Mouse (Mus musculus) CH12.LX (cell line): ENCODE data around the gene H2-DMa. TPM values are rescaled to one million over a fixed set of nuclear protein-coding genes. Genes with fewer than 3 reads are reported as not detected.
A peak's percentile ranks its signal among the peaks of the same experiment; 100 is the strongest.

Experiments used
- DNase-seq: peaks from one replicate; pipeline ENCODE4 v3.0.0-alpha.2; 2013; ENCODE audit errors: extremely low read depth
- H3K27ac ChIP-seq: 2 replicates; pipeline ENCODE4 v1.5.1; 2012; ENCODE audit warnings: low read depth, mild to moderate bottlenecking, control low read depth, moderate library complexity; ENCODE audit not compliant: insufficient read depth
- H3K27me3 ChIP-seq: replicated peaks from 2 replicates; pipeline ENCODE3; 2012; ENCODE audit warnings: inconsistent platforms
- H3K36me3 ChIP-seq, 2 experiments: replicated peaks in 1 of 2; 2 replicates each; pipeline versions ENCODE3 to v1.6.1; 2012; ENCODE audit warnings: inconsistent platforms in 1 of 2, low read length in 1 of 2, mild to moderate bottlenecking in 1 of 2, mixed read lengths in 1 of 2, moderate library complexity in 1 of 2; ENCODE audit not compliant: control insufficient read depth in 1 of 2, insufficient read depth in 1 of 2
- H3K4me1 ChIP-seq, 2 experiments: 2 replicates each; pipeline ENCODE4 v1.6.1; 2012; ENCODE audit warnings: inconsistent platforms in 1 of 2, moderate library complexity in 1 of 2; ENCODE audit not compliant: insufficient read depth in 2 of 2, control insufficient read depth in 1 of 2
- H3K4me2 ChIP-seq: 2 replicates; pipeline ENCODE4 v1.6.1; 2012; ENCODE audit warnings: low read depth, mild to moderate bottlenecking, control low read depth; ENCODE audit not compliant: poor library complexity, insufficient read depth, severe bottlenecking
- H3K4me3 ChIP-seq, 3 experiments: fragments of 150-350 bp in 1 of 3; sonication (generic) in 1 of 3; replicated peaks in 1 of 3; 2 replicates each; pipeline versions ENCODE3 to v1.5.1; 2011 to 2012; ENCODE audit warnings: low read depth in 2 of 3, low read length in 2 of 3, mild to moderate bottlenecking in 2 of 3, moderate library complexity in 2 of 3, control low read depth in 1 of 3, improper control_type of control experiment in 1 of 3, inconsistent platforms in 1 of 3, mixed read lengths in 1 of 3; ENCODE audit not compliant: poor library complexity in 1 of 3
- H3K79me2 ChIP-seq: replicated peaks from 2 replicates; pipeline ENCODE4 v1.6.1; 2012; ENCODE audit warnings: mild to moderate bottlenecking, moderate library complexity; ENCODE audit not compliant: control insufficient read depth, poor library complexity, insufficient read depth, severe bottlenecking; ENCODE audit errors: extremely low read depth
- H3K9ac ChIP-seq: 2 replicates; pipeline ENCODE4 v1.6.1; 2012; ENCODE audit warnings: low read depth, mild to moderate bottlenecking, control low read depth, moderate library complexity; ENCODE audit not compliant: insufficient read depth
- H3K9me3 ChIP-seq: replicated peaks from 2 replicates; pipeline ENCODE3; 2012; ENCODE audit warnings: low read length, inconsistent platforms, mixed read lengths
- BHLHE40 ChIP-seq: IDR thresholded peaks from 2 replicates; pipeline ENCODE4 v1.6.1; 2011; ENCODE audit warnings: mild to moderate bottlenecking, low read depth, low read length, improper control_type of control experiment
- CHD1 ChIP-seq: IDR thresholded peaks from 2 replicates; pipeline ENCODE4 v1.6.1; 2012; ENCODE audit warnings: low read depth, low read length, improper control_type of control experiment, inconsistent platforms
- CHD2 ChIP-seq: IDR thresholded peaks from 2 replicates; pipeline ENCODE4 v1.6.1; 2011; ENCODE audit warnings: low read length, improper control_type of control experiment
- CTCF ChIP-seq, 2 experiments: IDR thresholded peaks in 1 of 2; conservative IDR thresholded peaks in 1 of 2; 2 replicates each; pipeline ENCODE4 v1.5.1; 2011 to 2012; ENCODE audit warnings: low read depth in 2 of 2, low read length in 2 of 2, improper control_type of control experiment in 1 of 2, inconsistent platforms in 1 of 2, mild to moderate bottlenecking in 1 of 2, moderate library complexity in 1 of 2
- E2F4 ChIP-seq: IDR thresholded peaks from 2 replicates; pipeline ENCODE4 v1.6.1; 2011; ENCODE audit warnings: low read depth, low read length, improper control_type of control experiment; ENCODE audit not compliant: insufficient replicate concordance
- ELF1 ChIP-seq: IDR thresholded peaks from 2 replicates; pipeline ENCODE4 v1.6.1; 2014; ENCODE audit warnings: low read depth, mild to moderate bottlenecking, inconsistent platforms, low read length, improper control_type of control experiment
- EP300 ChIP-seq: IDR thresholded peaks from 2 replicates; pipeline ENCODE4 v1.6.1; 2011; ENCODE audit warnings: low read length, improper control_type of control experiment
- ETS1 ChIP-seq: conservative IDR thresholded peaks from 2 replicates; pipeline ENCODE4 v1.6.1; 2012; ENCODE audit warnings: low read depth, mild to moderate bottlenecking, inconsistent platforms, low read length, improper control_type of control experiment, moderate library complexity
- GABPA ChIP-seq: IDR thresholded peaks from 2 replicates; pipeline ENCODE4 v1.6.1; 2012; ENCODE audit warnings: low read depth, low read length, improper control_type of control experiment, inconsistent platforms; ENCODE audit not compliant: insufficient replicate concordance
- HCFC1 ChIP-seq: IDR thresholded peaks from 2 replicates; pipeline ENCODE4 v1.6.1; 2012; ENCODE audit warnings: low read depth, mild to moderate bottlenecking, inconsistent platforms, low read length, improper control_type of control experiment
- IRF4 ChIP-seq: IDR thresholded peaks from 2 replicates; pipeline ENCODE4 v1.6.1; 2014; ENCODE audit warnings: low read depth, mild to moderate bottlenecking, inconsistent platforms, low read length, improper control_type of control experiment
- JUN ChIP-seq: IDR thresholded peaks from 2 replicates; pipeline ENCODE4 v1.6.1; 2011; ENCODE audit warnings: low read depth, mild to moderate bottlenecking, low read length, improper control_type of control experiment, moderate library complexity; ENCODE audit not compliant: insufficient read depth
- JUND ChIP-seq: conservative IDR thresholded peaks from 2 replicates; pipeline ENCODE4 v1.6.1; 2011; ENCODE audit warnings: low read depth, low read length, improper control_type of control experiment
- KAT2A ChIP-seq: IDR thresholded peaks from 2 replicates; pipeline ENCODE4 v1.6.1; 2012; ENCODE audit warnings: low read length, improper control_type of control experiment, inconsistent platforms; ENCODE audit not compliant: insufficient replicate concordance
- MAFK ChIP-seq: IDR thresholded peaks from 2 replicates; pipeline ENCODE4 v1.6.1; 2011; ENCODE audit warnings: low read length, improper control_type of control experiment; ENCODE audit not compliant: insufficient replicate concordance
- MAX ChIP-seq: IDR thresholded peaks from 2 replicates; pipeline ENCODE4 v1.6.1; 2011; ENCODE audit warnings: low read length, improper control_type of control experiment
- MAZ ChIP-seq: IDR thresholded peaks from 2 replicates; pipeline ENCODE4 v1.6.1; 2012; ENCODE audit warnings: low read depth, mild to moderate bottlenecking, inconsistent platforms, low read length, improper control_type of control experiment, moderate library complexity
- MEF2A ChIP-seq: IDR thresholded peaks from 2 replicates; pipeline ENCODE4 v1.6.1; 2014; ENCODE audit warnings: low read depth, mild to moderate bottlenecking, inconsistent platforms, low read length, improper control_type of control experiment, borderline replicate concordance
- MXI1 ChIP-seq: IDR thresholded peaks from 2 replicates; pipeline ENCODE4 v1.6.1; 2011; ENCODE audit warnings: mild to moderate bottlenecking, low read depth, low read length, improper control_type of control experiment
- MYC ChIP-seq: IDR thresholded peaks from 2 replicates; pipeline ENCODE4 v1.6.1; 2011; ENCODE audit warnings: low read depth, mild to moderate bottlenecking, improper control_type of control experiment, low read length
- NELFE ChIP-seq: IDR thresholded peaks from 2 replicates; pipeline ENCODE4 v1.6.1; 2011; ENCODE audit warnings: low read depth, low read length, improper control_type of control experiment
- NRF1 ChIP-seq: IDR thresholded peaks from 2 replicates; pipeline ENCODE4 v1.6.1; 2014; ENCODE audit warnings: low read depth, mild to moderate bottlenecking, inconsistent platforms, low read length, improper control_type of control experiment, moderate library complexity
- PAX5 ChIP-seq: IDR thresholded peaks from 2 replicates; pipeline ENCODE4 v1.6.1; 2012; ENCODE audit warnings: low read length, inconsistent platforms, mixed read lengths
- POLR2A ChIP-seq: IDR thresholded peaks from 2 replicates; pipeline ENCODE4 v1.6.1; 2011; ENCODE audit warnings: low read depth, mild to moderate bottlenecking, improper control_type of control experiment, low read length
- POLR2AphosphoS2 ChIP-seq: IDR thresholded peaks from 2 replicates; pipeline ENCODE4 v1.6.1; 2011; ENCODE audit warnings: low read depth, low read length, improper control_type of control experiment
- RAD21 ChIP-seq: IDR thresholded peaks from 2 replicates; pipeline ENCODE4 v1.6.1; 2011; ENCODE audit warnings: low read depth, mild to moderate bottlenecking, low read length, improper control_type of control experiment, moderate library complexity
- RCOR1 ChIP-seq: conservative IDR thresholded peaks from 2 replicates; pipeline ENCODE4 v1.6.1; 2012; ENCODE audit warnings: low read depth, mild to moderate bottlenecking, inconsistent platforms, low read length, improper control_type of control experiment
- SIN3A ChIP-seq: IDR thresholded peaks from 2 replicates; pipeline ENCODE4 v1.6.1; 2012; ENCODE audit warnings: low read length, improper control_type of control experiment, inconsistent platforms
- SMC3 ChIP-seq: IDR thresholded peaks from 2 replicates; pipeline ENCODE4 v1.6.1; 2011; ENCODE audit warnings: low read depth, low read length, improper control_type of control experiment
- TBP ChIP-seq: conservative IDR thresholded peaks from 2 replicates; pipeline ENCODE4 v1.6.1; 2011; ENCODE audit warnings: low read depth, low read length, improper control_type of control experiment
- TCF12 ChIP-seq: IDR thresholded peaks from 2 replicates; pipeline ENCODE4 v1.6.1; 2014; ENCODE audit warnings: low read depth, mild to moderate bottlenecking, inconsistent platforms, low read length, improper control_type of control experiment
- UBTF ChIP-seq: IDR thresholded peaks from 2 replicates; pipeline ENCODE4 v1.6.1; 2012; ENCODE audit warnings: low read depth, mild to moderate bottlenecking, inconsistent platforms, low read length, improper control_type of control experiment, moderate library complexity
- USF1 ChIP-seq: IDR thresholded peaks from 2 replicates; pipeline ENCODE4 v1.6.1; 2014; ENCODE audit warnings: low read depth, mild to moderate bottlenecking, inconsistent platforms, low read length, improper control_type of control experiment
- USF2 ChIP-seq: conservative IDR thresholded peaks from 2 replicates; pipeline ENCODE4 v1.6.1; 2011; ENCODE audit warnings: low read depth, low read length, improper control_type of control experiment
- ZKSCAN1 ChIP-seq: IDR thresholded peaks from 2 replicates; pipeline ENCODE4 v1.6.1; 2012; ENCODE audit warnings: low read depth, inconsistent platforms, low read length, improper control_type of control experiment, borderline replicate concordance
- ZMIZ1 ChIP-seq: IDR thresholded peaks from 2 replicates; pipeline ENCODE4 v1.6.1; 2012; ENCODE audit warnings: low read depth, mild to moderate bottlenecking, inconsistent platforms, low read length, improper control_type of control experiment
- ZNF384 ChIP-seq: IDR thresholded peaks from 2 replicates; pipeline ENCODE4 v1.6.1; 2012; ENCODE audit warnings: low read depth, low read length, improper control_type of control experiment, inconsistent platforms
- dilution Hi-C: fragments of 300-500 bp; cut with MboI; formaldehyde crosslinking; loops from 2 replicates; pipeline ENCODE4 v1.14.3; 2020; ENCODE audit warnings: low sequenced_read_pairs; ENCODE audit not compliant: extremely low pct_unique_long_range_greater_than_20kb, extremely low pct_ligation_motif_present
- in situ Hi-C: fragments of 300-500 bp; cut with MboI; formaldehyde crosslinking; loops from 3 replicates; pipeline ENCODE4 v1.14.3; 2019; ENCODE audit warnings: low sequenced_read_pairs, low pct_ligation_motif_present, low pct_unique_long_range_greater_than_20kb, mixed read lengths
- polyA plus RNA-seq: library from polyadenylated mRNA; unstranded; fragments of >175 nt; gene quantifications from 2 replicates; pipeline ENCODE4 v1.2.1, GENCODE M21; 2012; ENCODE audit warnings: low read depth; ENCODE audit not compliant: insufficient read length
- total RNA-seq, 2 experiments: library from RNA; depleted of rRNA; stranded (reverse); fragments of 300-350 nt in 1 of 2; fragments of >200 nt in 1 of 2; gene quantifications; 2 replicates each; pipeline ENCODE4 v1.2.3; 2012 to 2014

H2-DMa gene
- total and polyA plus RNA-seq, 3 experiments: 67.7 to 119 (median 112) TPM

DNA sequence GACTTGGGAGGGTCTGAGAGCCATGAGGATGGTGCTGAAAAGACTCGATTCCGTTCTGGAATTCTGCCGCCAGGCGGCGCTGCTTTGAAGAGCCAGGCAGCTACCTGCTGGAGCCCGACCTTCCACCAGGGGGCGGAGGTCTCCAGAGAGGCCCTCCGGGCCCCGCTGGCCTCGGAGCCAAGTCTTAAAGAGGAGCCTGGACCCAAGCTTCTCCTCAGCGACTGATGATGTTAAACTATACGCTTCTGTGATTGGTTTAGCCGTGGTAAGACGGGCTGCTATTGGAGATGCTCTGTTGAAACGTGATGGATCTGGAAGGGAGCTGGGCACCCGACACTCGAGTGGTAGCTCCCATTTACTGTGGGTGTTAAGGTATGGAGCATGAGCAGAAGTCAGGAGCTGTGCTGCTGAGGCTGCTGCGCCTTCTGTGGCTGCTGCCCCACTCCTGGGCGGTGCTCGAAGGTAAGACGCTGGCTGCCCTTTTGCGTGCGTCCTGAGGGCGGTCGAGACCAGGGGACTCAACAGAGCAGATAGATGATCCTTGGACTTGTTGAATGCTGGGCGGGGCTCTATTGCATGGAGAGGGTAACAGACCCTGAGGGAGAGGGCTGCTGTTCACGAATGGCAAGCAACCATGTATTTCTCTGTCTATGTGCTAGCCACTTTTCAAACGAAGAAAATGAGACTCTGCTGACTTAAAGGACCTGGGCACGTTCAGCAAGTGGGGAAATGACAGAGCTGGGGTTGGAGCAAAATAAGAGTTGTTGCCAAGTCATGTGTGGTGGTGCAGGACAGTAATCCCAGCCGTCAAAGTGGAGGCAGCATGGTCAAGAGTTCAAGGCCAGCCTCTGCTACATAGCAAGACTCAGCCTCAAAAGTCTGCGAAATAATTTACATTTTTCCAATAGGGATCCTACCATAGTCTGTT is 16.2 kb downstream of the H2-DMa start:
- H3K9me3 ChIP-seq: no peaks in the 10 kb centered on the region
- 0 out of 2 replicates have a peak overlapping the region, but pooled peaks have one; percentile 3 for H3K27ac ChIP-seq
- H3K4me2 ChIP-seq: peak overlapping the region; percentile 19
- H3K36me3 ChIP-seq: peaks cover 6 to 37% of the 10 kb centered on the region in 2 experiments
- DNase-seq: peak; percentile 99
- peak overlapping the region; percentile 61 to 63 (median 62) for H3K4me3 ChIP-seq
- peak overlapping the region; percentile 0; the same call in 1 of the 2 replicates for H3K9ac ChIP-seq
- H3K79me2 ChIP-seq: no peaks in the 10 kb centered on the region
- dilution Hi-C loops (no loop called here), in situ Hi-C loops (no loop called here)
- H3K4me1 ChIP-seq: peaks cover 0 to 23% of the 10 kb centered on the region in 2 experiments; a peak in 3 of 4 replicates
- no peaks in the 10 kb centered on the region for H3K27me3 ChIP-seq
- TF ChIP-seq RAD21 (peak; percentile 98), NRF1 (peak; percentile 41; the same call in 1 of the 2 replicates), NELFE (peak; percentile 95), MYC (peak; percentile 60; the same call in 1 of the 2 replicates), JUND (peak; percentile 36; the same call in 1 of the 2 replicates), IRF4 (peak; percentile 59; the same call in 1 of the 2 replicates), POLR2A (peak; percentile 68; the same call in 1 of the 2 replicates), SMC3 (peak; percentile 100), PAX5 (no peak), POLR2AphosphoS2 (no peak), MXI1 (peak; percentile 52; the same call in 1 of the 2 replicates), USF2 (no peak), CTCF (conservative IDR thresholded peaks at IDR 0.05 in 1 of 2, IDR thresholded peaks at IDR 0.05 in 1 of 2; ENCODE audit: low read depth in 2 of 2, low read length in 2 of 2) (peak; percentile 97 to 100), MEF2A (peak; percentile 80), ZNF384 (no peak), JUN (no peak), HCFC1 (peak; percentile 47), RCOR1 (no peak), TCF12 (peak; percentile 78), MAFK (no peak), ZKSCAN1 (no peak), BHLHE40 (peak; percentile 78), MAZ (no peak; the same call in 1 of the 2 replicates), USF1 (no peak), GABPA (no peak), SIN3A (peak; percentile 31; the same call in 1 of the 2 replicates), ETS1 (0 out of 2 replicates have a peak, but pooled peaks have one; percentile 9), ZMIZ1 (peak; percentile 4; the same call in 1 of the 2 replicates), E2F4 (no peak), CHD1 (no peak), CHD2 (peak; percentile 99), EP300 (0 out of 2 replicates have a peak, but pooled peaks have one; percentile 10), TBP (peak; percentile 77), KAT2A (no peak), ELF1 (peak; percentile 69), UBTF (no peak), MAX (peak; percentile 62; the same call in 1 of the 2 replicates)
